Mouse (Mus musculus): ENCODE results near the gene Mdga1. TPM values are rescaled to one million over a fixed set of nuclear protein-coding genes. Genes with fewer than 3 reads are reported as not detected.

The Mdga1 gene
- polyA plus RNA-seq, 2 experiments: 0.75 to 1.7 TPM

GRCm38 (mm10) chr17:29947271-29947714 lies 22.6 kb downstream of the Mdga1 start:
- Histone ChIP-seq H3K9me3 (ENCODE audit: control insufficient read depth, low read length) (no peaks in the 10 kb centered on the region), H3K36me3 (replicated peaks; ENCODE audit: control insufficient read depth, insufficient read depth, low read depth) (no peaks in the 10 kb centered on the region), H3K4me3 (ENCODE audit: insufficient read depth in 1 of 2, low read depth in 2 of 2, low read length in 2 of 2) (no peak overlapping the region), H3K4me2 (ENCODE audit: low read depth) (no peak overlapping the region), H3K27me3 (ENCODE audit: control insufficient read depth, insufficient read depth, low read length) (no peaks in the 10 kb centered on the region), H3K9ac (replicated peaks) (no peak overlapping the region), H3K4me1 (replicated peaks; ENCODE audit: control insufficient read depth in 2 of 2, insufficient read depth in 2 of 2, low read length in 1 of 2) (no peaks in the 10 kb centered on the region), H3K27ac (no peak overlapping the region)
- WGBS (ENCODE audit: insufficient replicate concordance): 55% methylated on average over 5 of the region's 5 CpGs
- TF ChIP-seq EP300 (IDR thresholded peaks at IDR 0.05; ENCODE audit: low read depth) (no peak), CTCF (IDR thresholded peaks at IDR 0.05; ENCODE audit: low read depth) (no peak)
- no peak for ATAC-seq (ENCODE audit: insufficient read depth)
- no peak for DNase-seq (ENCODE audit: low read depth in 3 of 3, low spot score in 3 of 3)

- no peak overlapping the region for H3K4me3 ChIP-seq (ENCODE audit: insufficient read depth in 1 of 2, low read depth in 2 of 2, low read length in 2 of 2)
- H3K4me2 ChIP-seq (ENCODE audit: low read depth): no peak overlapping the region
- no peaks in the 10 kb centered on the region for H3K4me1 ChIP-seq (replicated peaks; ENCODE audit: control insufficient read depth in 2 of 2, insufficient read depth in 2 of 2, low read length in 1 of 2)
- WGBS (ENCODE audit: insufficient replicate concordance): 61% methylated on average over 11 of the region's 11 CpGs
- no peaks in the 10 kb centered on the region for H3K36me3 ChIP-seq (replicated peaks; ENCODE audit: control insufficient read depth, insufficient read depth, low read depth)
- no peaks in the 10 kb centered on the region for H3K9me3 ChIP-seq (ENCODE audit: control insufficient read depth, low read length)
- DNase-seq (ENCODE audit: low read depth in 3 of 3, low spot score in 3 of 3): no peak
- no peak overlapping the region for H3K9ac ChIP-seq (replicated peaks)
- no peak overlapping the region for H3K27ac ChIP-seq
- TF ChIP-seq CTCF (IDR thresholded peaks at IDR 0.05; ENCODE audit: low read depth) (no peak), EP300 (IDR thresholded peaks at IDR 0.05; ENCODE audit: low read depth) (no peak)
- ATAC-seq (ENCODE audit: insufficient read depth): no peak
- H3K27me3 ChIP-seq (ENCODE audit: control insufficient read depth, insufficient read depth, low read length): no peaks in the 10 kb centered on the region
Observed at GRCm38 (mm10) chr17:29944376-29944775, 25.5 kb downstream of the Mdga1 start.

GRCm38 (mm10) chr17:29939011-29939410 lies 30.9 kb downstream of the Mdga1 start:
- H3K36me3 ChIP-seq (replicated peaks; ENCODE audit: control insufficient read depth, insufficient read depth, low read depth): no peaks in the 10 kb centered on the region
- no peak for ATAC-seq (ENCODE audit: insufficient read depth)
- WGBS (ENCODE audit: insufficient replicate concordance): 70% methylated on average over 5 of the region's 5 CpGs

GRCm38 (mm10) chr17:29937350-29937781 lies 32.5 kb downstream of the Mdga1 start:
- 63% methylated on average over 9 of the region's 9 CpGs for WGBS (ENCODE audit: insufficient replicate concordance)
- Histone ChIP-seq H3K4me2 (ENCODE audit: low read depth) (no peak overlapping the region), H3K4me3 (ENCODE audit: insufficient read depth in 1 of 2, low read depth in 2 of 2, low read length in 2 of 2) (no peak overlapping the region), H3K27ac (no peak overlapping the region), H3K9me3 (ENCODE audit: control insufficient read depth, low read length) (no peaks in the 10 kb centered on the region), H3K4me1 (replicated peaks; ENCODE audit: control insufficient read depth in 2 of 2, insufficient read depth in 2 of 2, low read length in 1 of 2) (no peaks in the 10 kb centered on the region), H3K9ac (replicated peaks) (no peak overlapping the region), H3K36me3 (replicated peaks; ENCODE audit: control insufficient read depth, insufficient read depth, low read depth) (no peaks in the 10 kb centered on the region), H3K27me3 (ENCODE audit: control insufficient read depth, insufficient read depth, low read length) (no peaks in the 10 kb centered on the region)
- TF ChIP-seq EP300 (IDR thresholded peaks at IDR 0.05; ENCODE audit: low read depth) (no peak), CTCF (IDR thresholded peaks at IDR 0.05; ENCODE audit: low read depth) (no peak)
- ATAC-seq (ENCODE audit: insufficient read depth) (no peak), DNase-seq (ENCODE audit: low read depth in 3 of 3, low spot score in 3 of 3) (no peak)

More at GRCm38 (mm10) chr17:29939011-29939410, 30.9 kb downstream of the Mdga1 start:
- H3K4me2 ChIP-seq (ENCODE audit: low read depth): no peak overlapping the region
- DNase-seq (ENCODE audit: low read depth in 3 of 3, low spot score in 3 of 3): no peak
- H3K27me3 ChIP-seq (ENCODE audit: control insufficient read depth, insufficient read depth, low read length): no peaks in the 10 kb centered on the region
- no peak overlapping the region for H3K4me3 ChIP-seq (ENCODE audit: insufficient read depth in 1 of 2, low read depth in 2 of 2, low read length in 2 of 2)
- no peaks in the 10 kb centered on the region for H3K4me1 ChIP-seq (replicated peaks; ENCODE audit: control insufficient read depth in 2 of 2, insufficient read depth in 2 of 2, low read length in 1 of 2)
- no peak overlapping the region for H3K27ac ChIP-seq
- H3K9ac ChIP-seq (replicated peaks): no peak overlapping the region
- no peaks in the 10 kb centered on the region for H3K9me3 ChIP-seq (ENCODE audit: control insufficient read depth, low read length)
- TF ChIP-seq CTCF (IDR thresholded peaks at IDR 0.05; ENCODE audit: low read depth): no peak
- TF ChIP-seq EP300 (IDR thresholded peaks at IDR 0.05; ENCODE audit: low read depth): no peak

- H3K4me2 ChIP-seq (ENCODE audit: low read depth): no peak overlapping the region
- no peaks in the 10 kb centered on the region for H3K4me1 ChIP-seq (replicated peaks; ENCODE audit: control insufficient read depth in 2 of 2, insufficient read depth in 2 of 2, low read length in 1 of 2)
- no peak overlapping the region for H3K27ac ChIP-seq
- H3K4me3 ChIP-seq (ENCODE audit: insufficient read depth in 1 of 2, low read depth in 2 of 2, low read length in 2 of 2): no peak overlapping the region
- H3K27me3 ChIP-seq (ENCODE audit: control insufficient read depth, insufficient read depth, low read length): no peaks in the 10 kb centered on the region
- H3K9ac ChIP-seq (replicated peaks): no peak overlapping the region
- H3K9me3 ChIP-seq (ENCODE audit: control insufficient read depth, low read length): no peaks in the 10 kb centered on the region
- 66% methylated on average over 12 of the region's 12 CpGs for WGBS (ENCODE audit: insufficient replicate concordance)
- no peaks in the 10 kb centered on the region for H3K36me3 ChIP-seq (replicated peaks; ENCODE audit: control insufficient read depth, insufficient read depth, low read depth)
- DNase-seq (ENCODE audit: low read depth in 3 of 3, low spot score in 3 of 3): no peak
- no peak for TF ChIP-seq EP300 (IDR thresholded peaks at IDR 0.05; ENCODE audit: low read depth)
- TF ChIP-seq CTCF (IDR thresholded peaks at IDR 0.05; ENCODE audit: low read depth): no peak
- ATAC-seq (ENCODE audit: insufficient read depth): no peak
Observed at GRCm38 (mm10) chr17:29934133-29934851, 35.6 kb downstream of the Mdga1 start.
